Mouse (Mus musculus) ovary, postnatal 36 days (tissue): ENCODE results near the gene Doc2g.

ENCODE experiments used
- DNase-seq: peaks from one replicate; pipeline ENCODE4 v3.0.0; 2022; ENCODE audit warnings: low spot score, mixed read lengths

The Doc2g gene

DNA sequence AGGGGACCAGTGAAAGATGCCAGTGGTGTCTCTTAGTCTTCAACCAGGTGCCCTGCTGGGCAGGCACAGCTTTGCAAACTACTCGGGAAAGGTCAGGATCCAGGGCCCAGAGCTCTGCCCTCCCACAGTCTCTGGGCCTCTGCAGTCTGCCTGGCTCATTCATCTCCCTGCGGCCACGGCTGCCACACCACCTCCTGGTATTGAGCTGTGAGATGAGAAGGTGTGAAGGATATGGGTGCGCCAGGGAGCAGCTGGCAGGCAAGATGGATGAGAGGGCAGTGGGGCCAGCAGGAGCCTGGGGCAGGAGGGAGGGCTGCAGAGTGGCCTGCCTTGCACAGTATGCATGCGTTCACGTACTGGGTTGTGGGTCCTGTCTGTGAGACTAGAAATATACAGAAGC, 12.3 kb upstream of the Doc2g start:
- DNase-seq, result no peak

DNA sequence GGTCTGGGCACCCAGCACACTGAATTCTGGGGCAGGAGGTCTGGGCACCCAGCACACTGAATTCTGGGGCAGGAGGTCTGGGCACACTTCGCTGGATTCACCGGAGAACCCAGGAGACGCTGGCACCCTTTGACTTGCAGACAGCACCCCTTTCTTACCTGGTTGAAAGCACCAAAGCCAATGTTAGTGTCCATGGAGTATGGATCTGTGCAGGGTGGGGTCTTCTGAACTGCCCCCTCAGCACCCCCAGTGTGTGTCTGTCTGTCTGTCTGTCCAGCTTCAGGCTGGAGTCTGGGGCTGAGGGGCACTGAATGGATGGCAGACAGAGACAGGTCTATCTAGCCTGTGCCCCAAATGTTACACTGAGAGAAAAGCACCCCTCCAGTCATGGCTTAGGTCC, 11.6 kb upstream of the Doc2g start:
- DNase-seq, result no peak

DNA sequence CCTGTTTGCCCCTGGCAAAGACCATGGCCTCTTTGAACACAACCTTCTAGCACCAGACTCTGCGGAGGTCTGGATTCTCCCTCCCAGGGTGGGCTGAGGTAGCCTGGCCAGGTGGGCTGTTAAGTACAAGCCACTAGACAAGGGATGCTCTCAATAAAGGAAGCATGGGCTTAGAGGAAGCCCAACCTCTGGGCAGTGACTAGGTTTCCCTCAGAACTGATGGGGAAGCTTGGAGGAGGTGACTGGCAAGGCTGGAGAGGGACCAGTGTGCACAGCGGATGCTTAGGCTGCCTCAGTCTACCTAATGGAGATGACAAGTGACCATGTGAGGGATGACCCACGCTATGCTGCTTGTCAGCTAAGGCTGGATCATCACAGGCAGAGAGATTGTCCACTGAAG, 11.1 kb upstream of the Doc2g start:
- no peak for DNase-seq

DNA sequence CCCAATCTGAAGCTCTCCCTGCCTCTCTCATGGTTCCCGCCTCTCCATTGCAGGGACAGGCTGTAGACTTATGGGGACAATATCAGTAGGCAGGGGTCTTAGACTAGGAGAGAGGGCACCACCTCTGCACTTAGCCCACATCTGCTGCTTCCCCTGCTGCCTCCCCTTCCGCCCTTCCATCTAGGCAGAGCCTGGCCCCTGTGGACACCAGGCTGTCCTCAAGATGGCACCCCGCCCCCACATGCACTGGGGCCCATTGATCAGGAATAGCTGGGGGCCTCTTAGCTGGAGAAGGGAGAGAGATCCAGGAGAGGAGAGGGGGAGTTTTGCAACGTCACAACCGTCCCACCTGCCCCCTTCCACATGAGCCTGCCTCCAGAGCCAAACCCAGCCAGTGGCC, 10.7 kb upstream of the Doc2g start, which contains the start of gene Tbx10:
Tbx10 (plus strand) TSS at position 337 of the 400 bp plus-strand sequence.
- DNase-seq, result no peak

DNA sequence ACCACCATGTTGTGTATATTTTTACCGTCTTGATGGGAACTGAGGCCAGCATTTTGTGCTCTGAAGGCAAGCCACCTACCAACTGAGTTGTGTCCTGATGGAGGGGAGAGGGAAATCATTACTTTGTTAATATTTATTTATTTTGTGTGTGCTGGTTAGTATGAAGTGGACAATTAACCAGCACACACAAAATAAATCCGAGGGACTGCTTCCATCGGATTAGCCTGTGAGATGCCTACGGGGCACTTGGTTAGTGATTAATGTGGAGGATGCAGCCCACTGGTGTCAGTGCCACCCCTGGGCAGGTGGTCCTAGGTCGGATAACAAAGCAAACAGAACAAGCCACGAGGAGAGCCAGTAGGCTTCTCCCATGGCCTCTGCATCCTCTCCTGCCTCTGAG, 8.2 kb upstream of the Doc2g start:
- DNase-seq, result no peak

DNA sequence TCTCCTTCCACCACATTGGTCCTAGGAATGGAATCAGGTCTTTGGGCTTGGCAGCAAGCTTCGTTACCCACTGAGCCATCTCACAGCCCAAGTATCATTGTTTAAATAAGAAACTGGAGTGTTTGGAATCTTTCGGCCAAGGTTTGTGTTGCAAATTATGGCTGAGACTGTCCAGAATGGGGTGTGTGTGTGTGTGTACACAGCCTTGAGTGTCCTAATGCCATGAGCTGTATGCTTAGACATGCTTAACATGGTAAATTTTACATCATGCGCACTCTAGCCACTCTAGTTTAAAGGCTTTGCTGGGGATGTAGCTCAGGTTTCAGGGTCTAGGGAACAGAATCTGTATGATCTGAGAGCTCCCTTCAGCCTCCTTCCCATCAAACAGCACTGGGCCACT, 7.6 kb upstream of the Doc2g start:
- DNase-seq, result no peak

DNA sequence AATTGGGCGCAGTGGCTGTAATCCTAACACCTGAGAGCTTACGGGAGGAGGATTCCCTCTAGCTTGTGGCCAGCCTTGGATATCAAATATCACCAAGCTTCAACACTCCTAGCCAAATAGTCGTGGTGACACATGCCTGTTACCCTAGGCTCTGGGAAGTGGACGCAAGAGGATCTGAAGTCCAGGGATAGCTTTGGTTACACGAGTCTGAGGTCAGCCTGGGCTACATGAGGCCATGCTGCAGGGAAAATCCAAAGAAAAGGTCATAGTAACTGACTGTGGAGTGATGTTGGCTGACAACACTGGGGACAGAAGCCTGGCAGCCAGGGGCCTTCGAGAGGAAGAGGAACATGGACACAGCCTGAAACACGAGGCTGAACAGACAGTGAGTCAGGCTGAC, 7.0 kb upstream of the Doc2g start:
- no peak for DNase-seq

DNA sequence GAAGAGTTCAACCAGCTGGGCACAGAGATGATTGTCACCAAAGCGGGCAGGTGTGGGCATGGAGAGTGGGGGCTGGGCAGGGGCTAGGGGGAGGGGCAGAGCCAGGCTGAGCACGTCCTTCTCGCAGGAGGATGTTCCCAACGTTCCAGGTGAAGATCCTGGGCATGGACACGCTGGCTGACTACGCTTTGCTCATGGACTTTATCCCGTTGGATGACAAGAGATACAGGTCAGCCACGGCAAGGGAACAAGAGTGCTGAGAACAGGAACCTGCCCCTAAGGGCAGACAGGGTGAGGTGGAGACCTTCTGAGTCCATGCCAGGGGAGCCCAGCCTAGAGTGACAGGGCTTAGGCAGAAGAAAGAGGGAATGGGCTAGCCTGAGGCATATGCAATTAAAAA, 6.4 kb upstream of the Doc2g start:
- no peak for DNase-seq

DNA sequence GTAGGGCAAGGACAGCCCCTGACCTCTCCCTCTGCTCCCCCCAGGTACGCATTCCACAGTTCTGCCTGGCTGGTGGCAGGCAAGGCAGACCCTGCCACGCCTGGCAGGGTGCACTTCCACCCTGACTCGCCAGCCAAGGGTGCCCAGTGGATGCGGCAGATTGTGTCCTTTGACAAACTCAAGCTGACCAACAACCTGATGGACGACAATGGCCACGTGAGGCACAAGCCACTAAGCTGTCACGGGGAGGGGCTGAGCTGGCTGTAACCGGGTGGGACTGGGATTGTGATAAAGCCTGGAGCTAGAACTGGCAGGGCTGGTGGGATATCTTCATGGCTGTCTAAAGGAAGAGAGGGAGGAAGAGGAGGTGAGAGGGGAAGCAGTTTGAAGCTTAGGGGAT, 5.9 kb upstream of the Doc2g start:
- DNase-seq, result no peak

DNA sequence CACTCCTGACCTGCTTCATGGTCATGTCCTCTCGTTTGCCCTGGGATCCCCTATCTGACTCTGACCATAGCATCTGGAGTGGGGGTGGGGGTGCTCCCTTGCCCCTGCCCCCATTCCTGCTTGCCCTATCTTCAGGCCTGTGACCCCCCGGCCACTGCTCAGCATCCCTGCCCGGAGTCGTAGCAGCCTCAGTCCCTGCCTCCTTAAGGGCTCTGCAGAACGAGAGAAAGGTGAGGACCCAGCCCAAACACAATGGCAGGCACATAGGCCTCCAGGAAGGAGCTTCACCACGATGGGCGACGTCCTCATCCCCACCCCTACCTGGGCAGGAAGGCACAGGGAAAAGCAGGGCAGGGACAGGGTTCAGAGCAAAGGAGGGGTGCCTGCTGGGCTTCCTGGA, 4.8 kb upstream of the Doc2g start:
- DNase-seq, result no peak

DNA sequence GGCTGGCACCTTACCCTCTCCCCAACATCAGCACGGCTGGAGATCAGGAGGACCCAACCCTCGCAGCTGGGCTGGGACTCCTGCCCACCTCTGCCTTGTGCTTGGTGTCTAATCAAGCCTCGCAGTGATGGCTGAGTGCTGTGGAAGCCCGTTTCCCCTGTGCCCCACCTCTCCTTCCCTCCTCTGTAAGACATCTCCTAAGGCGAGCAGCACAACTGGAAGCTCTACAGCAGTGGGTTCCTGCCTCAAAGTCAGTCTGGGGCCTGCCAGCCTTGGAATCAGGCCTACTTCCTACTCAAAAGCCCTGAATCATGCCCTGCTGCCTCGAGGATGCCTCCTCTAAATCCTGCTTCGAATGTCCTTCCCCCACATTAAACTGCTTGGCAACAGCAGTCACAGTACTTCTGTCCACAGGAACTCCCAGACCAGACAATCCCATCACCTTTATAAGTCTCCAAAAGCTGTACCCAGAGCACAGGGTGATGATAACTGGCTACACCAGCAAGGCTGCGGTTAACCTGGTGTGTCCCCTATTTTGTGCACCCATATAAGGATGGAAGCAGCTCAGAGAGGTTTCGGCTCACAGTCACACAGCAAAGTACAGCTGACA, 3.9 kb upstream of the Doc2g start:
- DNase-seq, result no peak

DNA sequence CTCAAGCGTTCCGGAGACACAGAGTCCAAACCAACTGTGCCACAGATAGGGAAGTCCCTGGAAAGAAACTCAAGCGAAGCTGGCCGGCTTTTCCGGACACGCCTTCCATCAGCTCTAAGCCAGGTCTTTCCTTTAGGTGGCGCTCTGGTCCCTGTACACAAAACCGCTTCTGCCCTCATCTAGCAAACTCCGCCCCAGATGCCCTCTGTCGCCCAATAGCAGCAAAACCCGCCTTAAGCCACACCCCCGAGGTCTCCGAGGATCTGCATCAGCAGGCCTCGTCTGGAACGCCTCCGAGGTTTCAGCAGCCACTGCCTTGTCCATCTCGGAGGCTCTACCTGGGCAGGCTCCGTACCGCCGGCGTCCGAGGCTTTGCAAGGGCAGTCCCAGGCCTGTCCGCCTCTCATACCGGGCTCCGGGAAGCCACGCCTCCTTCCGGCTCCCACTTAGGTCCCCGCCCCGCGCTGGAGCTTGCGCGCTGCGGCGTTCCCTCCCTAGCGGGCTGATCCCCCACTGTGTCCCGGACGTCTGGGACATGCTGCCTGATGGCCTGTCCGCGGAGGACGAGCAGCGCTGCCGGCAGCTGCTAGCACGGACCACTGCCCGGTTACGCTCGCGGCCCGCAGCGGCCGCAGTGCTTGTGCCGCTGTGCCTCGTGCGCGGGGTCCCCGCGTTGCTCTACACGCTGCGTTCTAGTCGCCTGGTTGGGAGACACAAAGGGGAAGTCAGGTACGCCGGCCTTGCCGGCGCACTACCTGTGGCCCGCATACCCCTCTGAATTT, 2.8 kb upstream of the Doc2g start, which contains the start of the genes Nudt8 and Gm49405:
Nudt8 (plus strand) TSS at position 462 of the 782 bp plus-strand sequence.
Gm49405 (plus strand) TSS at position 508 of the 782 bp plus-strand sequence.
- DNase-seq, result peak; percentile 92

DNA sequence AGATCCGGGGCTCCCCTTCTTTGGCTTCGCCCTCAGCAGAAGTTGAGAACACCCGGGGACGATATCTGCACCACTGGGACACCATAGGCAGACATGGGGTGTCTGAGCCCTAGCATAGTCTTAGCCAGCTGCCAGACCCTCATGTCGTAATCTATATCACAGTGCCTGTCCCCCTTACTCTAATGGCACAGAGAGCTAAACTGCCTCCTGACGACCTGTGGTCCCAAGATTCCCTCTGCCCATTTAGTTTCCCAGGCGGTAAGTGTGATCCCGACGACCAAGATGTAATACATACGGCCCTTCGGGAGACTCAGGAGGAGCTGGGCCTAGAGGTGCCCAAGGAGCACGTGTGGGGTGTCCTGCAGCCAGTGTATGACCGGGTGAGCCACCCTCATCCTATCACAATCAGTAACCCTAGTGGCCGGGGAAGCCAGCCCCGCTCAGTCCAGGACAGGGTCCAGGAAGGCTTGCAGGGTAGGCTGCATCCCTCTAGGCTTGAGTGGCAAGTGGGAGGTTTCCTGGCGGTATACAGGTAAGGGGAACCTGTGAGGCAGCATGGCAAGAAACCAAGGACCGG, 2.1 kb upstream of the Doc2g start:
- DNase-seq, result no peak

DNA sequence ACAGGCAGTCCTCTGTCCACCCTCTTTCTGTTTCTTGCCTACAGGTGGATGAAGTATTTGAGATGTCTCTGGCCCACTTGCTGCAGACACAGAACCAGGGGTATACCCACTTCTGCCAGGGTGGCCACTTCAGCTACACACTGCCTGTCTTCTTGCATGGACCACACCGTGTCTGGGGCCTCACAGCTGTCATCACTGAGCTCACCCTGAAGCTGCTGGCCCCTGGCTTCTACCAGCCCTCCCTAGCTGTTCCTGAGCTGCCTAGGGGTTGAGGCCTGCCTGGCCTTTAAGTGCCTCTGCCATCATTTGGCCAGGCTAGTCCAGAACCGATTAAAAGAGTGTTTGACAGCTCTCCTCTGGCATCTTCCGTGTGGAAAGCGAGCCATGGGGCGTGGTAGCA, 1.4 kb upstream of the Doc2g start:
- DNase-seq, result no peak

DNA sequence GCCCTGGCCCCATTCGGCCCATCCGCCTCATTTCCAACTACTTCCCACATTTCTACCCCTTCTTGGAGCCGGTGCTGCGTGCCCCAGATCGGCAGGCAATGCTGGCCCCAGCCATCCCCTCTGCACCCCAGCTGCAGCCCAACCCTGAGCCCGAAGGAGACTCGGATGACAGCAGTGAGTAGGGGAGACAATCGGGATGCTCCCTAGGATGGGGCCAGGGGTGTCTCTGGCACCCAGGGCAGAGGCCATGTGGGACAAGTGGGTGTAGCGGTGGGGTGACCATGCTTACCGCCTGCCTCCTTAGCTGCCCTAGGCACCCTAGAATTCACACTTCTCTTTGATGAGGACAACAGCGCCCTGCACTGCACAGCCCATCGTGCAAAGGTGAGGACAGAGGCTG, 528 bp downstream of the Doc2g start:
- DNase-seq, result no peak

DNA sequence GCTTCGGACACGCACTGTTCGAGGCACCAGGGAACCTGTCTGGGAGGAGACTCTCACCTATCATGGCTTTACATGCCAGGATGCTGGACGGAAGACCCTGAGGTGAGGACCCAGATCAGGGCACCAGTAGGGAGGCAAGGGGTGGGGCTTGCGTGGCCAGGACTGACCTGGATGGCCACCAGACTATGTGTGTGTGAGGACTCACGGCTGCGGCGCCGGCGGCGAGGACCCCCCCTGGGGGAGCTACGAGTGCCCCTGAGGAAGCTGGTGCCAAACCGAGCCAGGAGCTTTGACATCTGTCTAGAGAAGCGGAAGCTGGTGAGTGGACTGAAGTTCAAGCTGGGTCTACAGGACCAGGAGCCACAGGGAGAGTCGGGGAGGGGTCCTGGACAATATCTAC, 1.2 kb downstream of the Doc2g start:
- no peak for DNase-seq

DNA sequence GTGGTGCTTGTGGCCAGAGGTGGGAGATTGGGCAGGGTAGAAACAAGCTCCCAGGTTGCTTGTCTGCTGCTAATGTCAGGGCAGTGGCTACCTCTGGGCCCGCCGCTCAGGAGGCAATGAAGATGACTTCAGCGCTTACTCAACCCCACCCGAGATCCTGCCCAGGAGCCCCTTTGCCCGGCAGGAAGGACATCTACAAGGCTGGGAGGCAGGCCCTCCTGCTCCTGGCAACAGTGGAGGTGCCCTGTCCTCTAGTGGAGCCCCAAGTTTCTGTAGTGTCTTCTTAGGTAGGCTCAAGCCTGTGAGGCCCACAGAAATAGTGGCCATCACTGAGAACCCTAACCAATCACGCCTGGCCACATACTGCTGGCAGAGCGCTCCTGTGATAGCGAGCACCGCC, 2.0 kb downstream of the Doc2g start:
- DNase-seq, result no peak

DNA sequence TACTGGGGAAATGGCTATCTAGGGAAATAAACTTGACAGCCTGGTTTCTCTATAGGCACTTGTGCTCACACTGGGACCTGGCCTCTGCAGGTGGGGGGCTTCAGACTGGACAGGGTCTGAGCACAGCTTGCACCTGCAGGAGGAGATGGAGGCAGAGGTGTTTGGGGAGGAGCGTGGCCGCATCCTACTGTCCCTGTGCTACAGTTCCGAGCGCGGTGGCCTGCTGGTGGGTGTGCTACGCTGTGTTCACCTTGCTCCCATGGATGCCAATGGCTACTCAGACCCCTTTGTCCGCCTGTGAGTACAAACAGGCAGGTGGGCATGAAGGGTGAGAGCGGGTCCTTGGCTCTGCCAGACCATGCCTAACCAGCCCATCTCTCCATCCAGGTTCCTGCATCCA, 2.9 kb downstream of the Doc2g start:
- DNase-seq, result no peak

DNA sequence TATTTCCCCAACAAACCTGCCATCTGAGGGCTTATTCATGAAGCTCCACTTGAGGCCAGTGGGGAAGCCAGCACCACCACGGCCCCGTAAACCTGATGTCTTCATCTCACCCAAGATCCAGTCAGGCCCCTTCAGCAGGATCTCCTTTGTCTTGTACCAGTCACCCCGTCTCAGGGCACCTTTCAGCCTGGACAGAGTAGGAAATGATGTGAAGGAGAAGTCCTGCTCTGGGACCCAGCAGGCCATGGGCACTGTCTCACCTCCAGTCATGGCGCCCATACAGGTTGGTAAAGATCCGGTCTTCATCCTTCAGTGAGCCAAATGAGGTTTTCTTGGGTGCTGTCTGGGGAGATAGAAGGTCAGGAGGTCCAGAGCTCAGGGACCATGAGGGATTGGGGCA, 8.0 kb downstream of the Doc2g start:
- no peak for DNase-seq

DNA sequence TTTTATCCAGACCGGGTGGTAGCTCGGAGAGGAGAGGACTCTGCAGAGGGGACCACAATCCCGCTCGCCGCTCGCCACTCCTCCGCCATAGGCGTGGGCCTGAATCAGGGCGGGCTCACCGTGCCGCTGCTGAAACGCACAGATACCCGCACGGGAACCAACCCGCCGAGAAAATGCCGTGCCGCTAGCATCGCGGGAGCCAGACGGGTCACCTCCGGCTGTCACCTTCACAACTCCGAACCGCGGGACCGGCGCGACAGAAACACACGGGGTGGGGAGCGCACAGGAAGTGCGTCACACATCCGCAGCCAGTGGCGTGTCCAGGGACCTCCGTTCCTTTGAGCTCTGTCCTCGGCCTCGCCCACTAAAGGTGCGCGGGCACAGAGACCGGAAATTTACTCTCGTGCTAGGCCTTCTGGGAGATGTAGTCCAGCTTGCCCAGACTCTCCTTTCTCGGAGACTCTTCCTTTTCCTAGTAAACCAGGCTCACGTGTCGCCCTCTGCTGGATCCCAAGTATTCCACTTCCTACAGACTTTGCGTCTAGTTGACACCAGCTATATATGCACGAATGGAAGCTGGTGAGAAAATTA, 9.4 kb downstream of the Doc2g start, which contains the start of gene Ndufv1:
Ndufv1 (minus strand) TSS at position 375 of the 591 bp plus-strand sequence.
- peak; percentile 93 for DNase-seq

DNA sequence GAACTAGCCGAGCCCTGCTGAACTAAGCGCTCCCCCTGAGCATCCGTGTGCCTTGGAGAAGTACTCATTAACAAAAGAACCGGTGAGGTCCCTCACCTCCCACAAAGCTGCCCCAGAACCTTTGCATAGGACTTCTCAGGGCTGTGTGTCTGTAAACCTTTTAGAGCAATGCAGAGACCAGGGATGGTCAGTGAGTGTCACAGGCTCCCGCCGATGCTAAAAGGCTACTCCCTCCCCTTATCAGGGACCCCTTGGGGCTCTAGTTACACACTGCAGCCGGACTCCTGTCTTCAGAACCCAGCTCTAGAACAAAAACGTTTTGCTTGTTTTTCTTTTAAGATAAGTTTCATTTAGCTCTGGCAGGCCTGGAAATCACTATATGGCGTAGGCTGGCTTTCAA, 10.0 kb downstream of the Doc2g start:
- no peak for DNase-seq

DNA sequence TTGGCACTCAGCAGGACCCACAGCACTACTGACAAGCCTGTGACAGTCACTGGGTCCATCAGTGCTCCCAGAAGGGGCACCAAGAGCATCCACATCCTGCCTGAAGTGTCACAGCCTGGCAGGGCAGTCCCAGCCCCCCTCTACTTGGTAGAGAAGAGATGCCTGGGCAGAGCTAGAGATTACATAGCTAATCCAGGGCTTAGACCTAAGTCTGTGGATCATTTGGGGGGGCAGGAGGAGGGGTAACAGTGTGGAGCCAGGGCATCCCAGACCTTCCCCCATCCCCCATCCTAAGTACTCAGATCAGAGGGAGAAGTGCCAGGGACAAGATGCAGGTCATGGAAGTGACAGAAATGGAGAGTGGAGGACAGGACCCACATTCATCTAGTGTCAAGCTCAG, 11.7 kb downstream of the Doc2g start:
- no peak for DNase-seq

DNA sequence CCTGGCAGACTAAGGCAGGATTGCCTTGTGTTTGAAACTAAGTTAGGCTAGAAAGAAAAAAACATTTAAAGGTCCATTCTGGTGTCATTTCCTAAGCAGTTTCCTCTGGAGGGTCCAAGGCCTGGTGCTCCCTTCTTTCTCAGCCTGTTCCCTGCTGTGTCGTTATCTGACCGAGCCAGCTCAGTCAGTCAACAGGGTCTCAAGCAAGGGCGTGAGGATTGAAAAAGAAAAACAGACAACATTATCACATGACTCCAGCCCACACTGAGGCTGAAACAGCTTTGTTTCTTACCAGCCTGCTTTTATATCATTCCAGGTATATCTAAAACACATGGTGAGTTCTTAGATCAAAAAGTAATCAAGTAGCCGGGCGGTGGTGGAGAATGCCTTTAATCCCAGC, 12.5 kb downstream of the Doc2g start:
- DNase-seq, result no peak
